Mouse (Mus musculus) telencephalon, adult 2 months (tissue): ENCODE results near the gene Olfr140.

ENCODE experiments used
- DNase-seq: peaks from one replicate; pipeline ENCODE4 v3.0.0-alpha.2; 2011; ENCODE audit warnings: low read depth, low spot score

Gene Olfr140

GRCm38 (mm10) chr2:90063494-90063893, at the start of gene Olfr140:
TSS of gene Olfr140 (minus strand) at chr2:90063594.
- no peak for DNase-seq

- DNase-seq = no peak
Observed at GRCm38 (mm10) chr2:90070065-90070464, 6.7 kb upstream of the Olfr140 start.

- DNase-seq = no peak
Observed at GRCm38 (mm10) chr2:90035037-90035436, 28.4 kb downstream of the Olfr140 start, which contains the start of gene Olfr1265. TSS of gene Olfr1265 (plus strand) at chr2:90035337.

- DNase-seq = no peak
Observed at GRCm38 (mm10) chr2:90025477-90025876, 37.9 kb downstream of the Olfr140 start, which contains the start of gene Olfr1264. TSS of gene Olfr1264 (minus strand) at chr2:90025577.

GRCm38 (mm10) chr2:90011831-90012230, 51.6 kb downstream of the Olfr140 start, which contains the start of gene Olfr1263:
TSS of gene Olfr1263 (plus strand) at chr2:90012131.
- no peak for DNase-seq

GRCm38 (mm10) chr2:89999845-90000244, 63.5 kb downstream of the Olfr140 start, which contains the start of gene Olfr1262:
TSS of gene Olfr1262 (plus strand) at chr2:90000145.
- no peak for DNase-seq
